Mouse (Mus musculus) C2C12 (cell line): Measurements from ENCODE around the gene H2-Eb2.

Source experiments
- CTCF ChIP-seq: IDR thresholded peaks from one replicate; pipeline ENCODE4 v1.5.1; 2011; ENCODE audit not compliant: control insufficient read depth, insufficient read depth, insufficient read length
- MYOG ChIP-seq: IDR thresholded peaks from one replicate; pipeline ENCODE4 v1.6.1; 2011; ENCODE audit not compliant: control insufficient read depth, insufficient read length; ENCODE audit errors: extremely low read depth

- TF ChIP-seq CTCF, result no peak
- no peak for TF ChIP-seq MYOG
Observed at GRCm38 (mm10) chr17:34388513-34388912, 63.0 kb downstream of the H2-Eb2 start.
